Mouse (Mus musculus) forebrain, postnatal 0 days (tissue): ENCODE data around the gene Rpl28. TPM values are rescaled to one million over a fixed set of nuclear protein-coding genes. Genes with fewer than 3 reads are reported as not detected.

Source experiments
- ATAC-seq: fragments of 200-750 bp; cut with Nextera tagmentation; 2 replicates; pipeline ENCODE4 v1.8.0; 2017; ENCODE audit warnings: mild to moderate bottlenecking, moderate library complexity
- DNase-seq: peaks from one replicate; pipeline ENCODE4 v3.0.0-alpha.2; 2015
- H3K27ac ChIP-seq: fragments of 300-500 bp; sonication (generic); 2 replicates; pipeline ENCODE4 v1.5.1; 2014; ENCODE audit warnings: low read depth, mild to moderate bottlenecking, antibody characterized with exemption, low read length, moderate library complexity, mixed read lengths
- H3K27me3 ChIP-seq: fragments of 300-500 bp; sonication (generic); 2 replicates; pipeline ENCODE4 v1.6.1; 2014; ENCODE audit warnings: mild to moderate bottlenecking, low read length, mixed read lengths; ENCODE audit not compliant: insufficient read depth
- H3K36me3 ChIP-seq: fragments of 300-500 bp; sonication (generic); 2 replicates; pipeline ENCODE4 v1.6.1; 2014; ENCODE audit warnings: mild to moderate bottlenecking, moderate library complexity; ENCODE audit not compliant: insufficient read depth
- H3K4me1 ChIP-seq: fragments of 300-500 bp; sonication (generic); 2 replicates; pipeline ENCODE4 v1.6.1; 2014; ENCODE audit warnings: antibody characterized with exemption; ENCODE audit not compliant: insufficient read depth
- H3K4me2 ChIP-seq: fragments of 300-500 bp; sonication (generic); 2 replicates; pipeline ENCODE4 v1.6.1; 2014; ENCODE audit warnings: low read depth, mild to moderate bottlenecking, moderate library complexity
- H3K4me3 ChIP-seq: fragments of 300-500 bp; sonication (generic); 2 replicates; pipeline ENCODE4 v1.5.1; 2014; ENCODE audit warnings: low read depth, low read length, mixed read lengths
- H3K9ac ChIP-seq: fragments of 300-500 bp; sonication (generic); 2 replicates; pipeline ENCODE4 v1.6.1; 2014; ENCODE audit warnings: mild to moderate bottlenecking
- H3K9me3 ChIP-seq: fragments of 300-500 bp; sonication (generic); 2 replicates; pipeline ENCODE4 v1.6.1; 2016; ENCODE audit warnings: low read length
- CTCF ChIP-seq: sonication (generic); IDR thresholded peaks from 2 replicates; pipeline ENCODE4 v1.5.1; 2016; ENCODE audit warnings: antibody characterized with exemption, control low read depth, low read depth
- WGBS: fragments of 180-500 bp; shearing (Covaris S2); extraction: QIAGEN DNeasy Blood & Tissue Kit; methylation state at CpG from one replicate; pipeline ENCODE4 v1.1.7; 2014; 5-methylcytosine and 5-hydroxymethylcytosine counted together
- polyA plus RNA-seq: library from polyadenylated mRNA; unstranded; fragments of >200 nt; fragmentation: Nextera tagmentation; extraction: Ambion mirVana; gene quantifications from 2 replicates; pipeline ENCODE4 v1.2.1, GENCODE M21; 2015
- total RNA-seq: library from RNA; depleted of rRNA; stranded (reverse); fragments of >200 nt; gene quantifications from 2 replicates; pipeline ENCODE4 v1.2.3, GENCODE M21; 2014

The Rpl28 gene
- total and polyA plus RNA-seq, 2 experiments from 2014 or later = 161 to 313 TPM

DNA sequence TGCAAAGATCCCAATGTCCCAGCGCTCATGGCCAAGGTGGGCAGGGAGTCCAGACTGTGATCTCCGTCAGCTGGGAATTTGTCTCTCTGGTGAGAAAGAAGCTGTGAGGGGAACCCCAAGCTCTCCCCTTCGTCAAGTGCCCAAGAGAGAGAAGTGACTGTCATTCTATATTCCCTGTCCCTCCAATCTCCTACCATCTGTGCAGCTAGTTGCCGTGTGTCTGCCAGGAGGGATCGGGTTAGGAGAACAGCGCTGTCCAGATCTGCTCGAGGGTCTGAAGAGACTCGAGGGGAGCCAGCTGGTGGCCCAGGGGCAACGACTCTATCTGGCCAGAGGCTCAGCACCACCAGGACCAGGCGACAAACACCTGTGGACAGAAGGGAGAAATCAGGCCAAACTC lies 16.5 kb upstream of the Rpl28 start:
- Histone ChIP-seq H3K9me3 (no peaks in the 10 kb centered on the region), H3K4me2 (no peak overlapping the region), H3K27ac (no peak overlapping the region), H3K36me3 (no peaks in the 10 kb centered on the region), H3K27me3 (peaks cover 46% of the 10 kb centered on the region), H3K4me1 (no peaks in the 10 kb centered on the region), H3K9ac (no peak overlapping the region), H3K4me3 (no peak overlapping the region)
- no peak for ATAC-seq
- WGBS = 56% methylated on average over 10 of the region's 10 CpGs
- DNase-seq = no peak
- no peak for TF ChIP-seq CTCF

DNA sequence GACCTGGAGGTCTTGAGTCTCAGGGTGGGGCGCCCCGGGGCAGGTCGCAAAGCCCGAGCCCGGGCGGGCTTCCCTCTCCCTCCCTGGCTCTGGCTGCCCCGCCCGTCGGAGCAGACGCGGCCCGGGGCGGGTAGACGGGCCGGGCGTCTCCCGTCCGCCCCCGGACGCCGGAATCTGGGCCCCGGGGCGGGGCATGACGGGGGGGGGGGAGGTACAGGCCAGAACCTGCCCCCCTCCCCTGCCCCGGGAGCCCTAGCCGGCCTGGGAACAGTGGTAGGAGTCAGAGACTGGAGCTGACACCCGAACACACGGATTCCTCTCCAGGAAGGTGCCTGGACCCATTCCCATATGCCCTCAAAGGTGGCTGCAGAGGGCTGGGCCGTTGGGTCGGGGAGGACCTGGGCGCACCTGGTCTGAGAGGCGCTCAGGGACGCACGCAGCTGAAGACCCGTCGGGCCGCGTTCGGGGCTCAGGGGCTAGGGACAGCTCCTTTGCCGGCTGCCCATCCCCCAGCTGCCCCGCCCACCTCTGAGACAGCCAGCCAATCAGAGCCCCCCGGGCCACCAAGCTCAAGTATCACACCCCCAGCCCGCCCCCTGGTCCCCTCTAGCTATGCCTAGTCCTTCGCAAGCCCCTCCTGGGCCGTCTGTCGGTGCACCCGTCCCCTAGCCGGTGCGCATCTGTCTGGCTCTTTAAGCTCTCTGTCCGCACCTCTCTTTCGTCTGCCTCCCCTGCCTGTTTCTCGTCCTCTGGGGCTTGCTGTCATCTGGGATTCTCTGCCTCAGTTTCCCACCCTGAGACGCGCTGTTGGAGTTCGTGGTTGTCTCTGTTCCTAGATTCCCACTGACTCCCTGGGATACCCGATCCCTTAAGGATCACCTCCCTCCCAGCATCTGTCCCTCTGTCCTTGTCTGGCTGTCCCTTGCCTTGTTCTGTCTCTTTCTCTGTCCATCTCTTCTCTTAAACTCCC lies 15.5 kb upstream of the Rpl28 start:
- peak overlapping the region; percentile 35 for H3K4me3 ChIP-seq
- peaks cover 46% of the 10 kb centered on the region for H3K27me3 ChIP-seq
- DNase-seq (peak; percentile 57), ATAC-seq (peak; percentile 79)
- peak overlapping the region; percentile 44 for H3K9ac ChIP-seq
- no peaks in the 10 kb centered on the region for H3K36me3 ChIP-seq
- WGBS = 1% methylated on average over 38 of the region's 56 CpGs
- H3K27ac ChIP-seq = no peak overlapping the region
- TF ChIP-seq CTCF = no peak
- no peaks in the 10 kb centered on the region for H3K9me3 ChIP-seq
- no peaks in the 10 kb centered on the region for H3K4me1 ChIP-seq
- peak overlapping the region; percentile 51 for H3K4me2 ChIP-seq

DNA sequence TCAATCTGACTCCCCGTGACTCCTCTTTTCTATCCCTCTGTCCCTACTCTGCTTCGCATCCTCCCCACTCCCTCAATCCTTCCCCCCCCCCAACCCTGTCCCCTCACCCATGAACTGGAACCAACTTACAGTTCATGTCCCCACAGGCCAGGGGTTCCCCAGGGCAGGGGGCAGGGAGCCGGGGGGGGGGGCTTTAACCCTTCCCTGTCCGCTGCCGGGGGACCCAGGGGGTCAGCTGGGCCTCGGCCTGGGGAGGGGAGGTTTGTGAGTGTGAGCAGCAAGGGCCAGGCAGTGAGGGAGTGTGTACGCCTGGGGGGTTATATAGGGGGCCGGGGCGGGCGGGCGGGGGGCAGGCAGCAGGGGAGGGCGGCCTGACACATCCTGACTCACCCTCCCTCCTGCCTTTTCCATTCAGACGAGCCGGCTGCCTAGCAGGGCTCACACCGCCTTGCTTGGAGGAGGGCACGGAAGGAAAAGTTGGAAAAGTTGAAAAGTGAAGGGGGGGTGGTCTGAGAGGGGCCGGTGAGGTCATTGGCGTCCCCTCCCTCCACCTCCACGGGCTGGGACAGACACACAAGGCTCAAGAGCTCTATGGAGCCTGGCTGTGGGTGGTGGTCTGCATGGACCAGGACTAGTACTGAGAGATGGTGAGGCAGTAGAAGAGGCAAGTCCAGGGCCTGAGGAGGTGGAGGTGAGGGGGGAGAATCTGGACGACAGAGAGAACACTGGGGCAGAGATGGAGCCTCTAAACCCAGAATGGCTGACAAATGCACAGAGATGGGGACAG lies 14.6 kb upstream of the Rpl28 start:
- no peaks in the 10 kb centered on the region for H3K4me1 ChIP-seq
- no peaks in the 10 kb centered on the region for H3K9me3 ChIP-seq
- TF ChIP-seq CTCF = no peak
- peak overlapping the region; percentile 6; the same call in 1 of the 2 replicates for H3K9ac ChIP-seq
- no peak overlapping the region for H3K4me2 ChIP-seq
- DNase-seq = no peak
- ATAC-seq = no peak
- no peak overlapping the region for H3K27ac ChIP-seq
- peaks cover 46% of the 10 kb centered on the region for H3K27me3 ChIP-seq
- H3K36me3 ChIP-seq = no peaks in the 10 kb centered on the region
- 2% methylated on average over 20 of the region's 20 CpGs for WGBS
- no peak overlapping the region for H3K4me3 ChIP-seq

GRCm38 (mm10) chr7:4779921-4780320 lies 12.8 kb upstream of the Rpl28 start:
- no peak overlapping the region for H3K9ac ChIP-seq
- no peaks in the 10 kb centered on the region for H3K9me3 ChIP-seq
- TF ChIP-seq CTCF = no peak
- peaks cover 38% of the 10 kb centered on the region for H3K27me3 ChIP-seq
- no peak overlapping the region for H3K4me3 ChIP-seq
- WGBS = 36% methylated on average over 5 of the region's 5 CpGs
- no peak overlapping the region for H3K4me2 ChIP-seq
- DNase-seq = no peak
- H3K27ac ChIP-seq = no peak overlapping the region
- H3K36me3 ChIP-seq = no peaks in the 10 kb centered on the region
- H3K4me1 ChIP-seq = no peaks in the 10 kb centered on the region
- no peak for ATAC-seq

DNA sequence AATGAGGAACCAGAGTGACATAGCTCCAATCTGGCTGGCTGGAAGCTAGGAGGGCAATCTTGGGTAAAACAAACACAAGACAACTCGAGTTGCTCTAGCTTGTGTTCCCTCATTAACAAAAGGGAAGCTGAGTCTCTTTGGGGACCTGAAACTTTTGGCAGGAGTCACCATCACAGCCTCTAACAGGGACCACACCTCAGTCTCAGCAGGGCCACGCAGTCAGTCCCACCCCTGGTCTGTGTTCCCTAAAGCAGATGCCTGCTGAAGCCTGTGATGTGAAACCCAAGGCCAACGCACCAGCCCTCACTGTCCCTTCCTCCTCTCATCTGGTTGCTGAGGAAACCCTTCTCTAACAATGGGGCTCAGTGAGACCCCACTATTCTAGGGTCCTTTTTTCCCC lies 10.5 kb upstream of the Rpl28 start:
- DNase-seq = no peak
- no peak for TF ChIP-seq CTCF

GRCm38 (mm10) chr7:4782759-4783158 lies 9.9 kb upstream of the Rpl28 start, which contains the start of the genes Il11 and Tmem190:
TSS of gene Il11 (minus strand) at chr7:4782859.
TSS of gene Tmem190 (plus strand) at chr7:4782937.
- H3K9ac ChIP-seq = no peak within 1 kb of the TSS
- no peak for DNase-seq
- H3K4me3 ChIP-seq = no peak within 1 kb of the TSS
- H3K4me2 ChIP-seq = no peak within 1 kb of the TSS
- peaks cover 11% of the 10 kb centered on the region for H3K27me3 ChIP-seq
- no peaks in the 10 kb centered on the region for H3K9me3 ChIP-seq
- 83% methylated on average over 2 of the region's 2 CpGs for WGBS
- no peaks in the 10 kb centered on the region for H3K36me3 ChIP-seq
- ATAC-seq = no peak
- no peaks in the 10 kb centered on the region for H3K4me1 ChIP-seq
- TF ChIP-seq CTCF = no peak
- H3K27ac ChIP-seq = no peak within 1 kb of the TSS

More for the DNA sequence above, 10.5 kb upstream of the Rpl28 start:
- H3K4me2 ChIP-seq = no peak overlapping the region
- ATAC-seq = no peak
- WGBS = 66% methylated on average over 3 of the region's 3 CpGs
- H3K4me3 ChIP-seq = no peak overlapping the region
- no peaks in the 10 kb centered on the region for H3K9me3 ChIP-seq
- H3K27ac ChIP-seq = no peak overlapping the region
- peaks cover 18% of the 10 kb centered on the region for H3K27me3 ChIP-seq
- no peak overlapping the region for H3K9ac ChIP-seq
- H3K36me3 ChIP-seq = no peaks in the 10 kb centered on the region
- no peaks in the 10 kb centered on the region for H3K4me1 ChIP-seq
